Mouse (Mus musculus) urinary bladder, postnatal 10 days (tissue): ENCODE results near the gene Olfr103.

ENCODE experiments used
- DNase-seq: peaks from one replicate; pipeline ENCODE4 v3.0.0; 2022; ENCODE audit warnings: low spot score

The Olfr103 gene

GRCm38 (mm10) chr17:37339598-37339997, at the start of gene Olfr103:
Gene Olfr103 (minus strand): TSS chr17:37339698.
- DNase-seq, result no peak

GRCm38 (mm10) chr17:37378733-37379132, 39.2 kb upstream of the Olfr103 start, which contains the start of gene Olfr105-ps:
Gene Olfr105-ps (plus strand): TSS chr17:37379033.
- no peak for DNase-seq

- no peak for DNase-seq
These were observed 19.8 kb upstream of the Olfr103 start, which contains the start of gene Olfr104-ps for GRCm38 (mm10) chr17:37359282-37359681. Gene Olfr104-ps (plus strand): TSS chr17:37359582.

- no peak for DNase-seq
These were observed 22.5 kb downstream of the Olfr103 start, which contains the start of gene Olfr102 for GRCm38 (mm10) chr17:37316954-37317353. Gene Olfr102 (minus strand): TSS chr17:37317054.

- no peak for DNase-seq
These were observed 29.3 kb downstream of the Olfr103 start for GRCm38 (mm10) chr17:37310146-37310699.

GRCm38 (mm10) chr17:37308483-37308882, 31.0 kb downstream of the Olfr103 start:
- DNase-seq, result no peak

- no peak for DNase-seq
These were observed 35.3 kb downstream of the Olfr103 start, which contains the start of gene Olfr101 for GRCm38 (mm10) chr17:37304213-37304612. Gene Olfr101 (minus strand): TSS chr17:37304313.
